Mouse (Mus musculus) lung, embryonic 14.5 days (tissue): ENCODE measurements at regions not wholly inside any gene's neighbourhood (a gene's known extent, or its start where the extent isn't known, plus 50 kb on each side); places are given as distances from the start of the nearest gene placed in this dataset.

Source experiments
- ATAC-seq: fragments of 200-750 bp; cut with Nextera tagmentation; 2 replicates; pipeline ENCODE4 v1.8.0; 2017; ENCODE audit warnings: mild to moderate bottlenecking, moderate TSS enrichment, moderate library complexity; ENCODE audit not compliant: insufficient read depth
- DNase-seq: peaks from one replicate; pipeline ENCODE4 v3.0.0-alpha.2; 2015
- H3K27ac ChIP-seq: fragments of 300-500 bp; sonication (generic); 2 replicates; pipeline ENCODE4 v1.5.1; 2014; ENCODE audit warnings: low read depth, mild to moderate bottlenecking, moderate library complexity
- H3K27me3 ChIP-seq: fragments of 300-500 bp; sonication (generic); 2 replicates; pipeline ENCODE4 v1.6.1; 2014; ENCODE audit warnings: low read length, control low read depth; ENCODE audit not compliant: insufficient read depth
- H3K36me3 ChIP-seq: fragments of 300-500 bp; sonication (generic); 2 replicates; pipeline ENCODE4 v1.6.1; 2014; ENCODE audit warnings: control low read depth; ENCODE audit not compliant: insufficient read depth
- H3K4me1 ChIP-seq: fragments of 300-500 bp; sonication (generic); 2 replicates; pipeline ENCODE4 v1.6.1; 2014; ENCODE audit warnings: antibody characterized with exemption, control low read depth; ENCODE audit not compliant: insufficient read depth
- H3K4me2 ChIP-seq: fragments of 300-500 bp; sonication (generic); 2 replicates; pipeline ENCODE4 v1.6.1; 2014; ENCODE audit warnings: mild to moderate bottlenecking
- H3K4me3 ChIP-seq: fragments of 300-500 bp; sonication (generic); 2 replicates; pipeline ENCODE4 v1.5.1; 2014; ENCODE audit warnings: low read depth, low read length
- H3K9ac ChIP-seq: fragments of 300-500 bp; sonication (generic); 2 replicates; pipeline ENCODE4 v1.6.1; 2014
- H3K9me3 ChIP-seq: fragments of 300-500 bp; sonication (generic); 2 replicates; pipeline ENCODE4 v1.6.1; 2016; ENCODE audit warnings: low read depth, low read length, control low read depth
- CTCF ChIP-seq: IDR thresholded peaks from 2 replicates; pipeline ENCODE4 v1.5.1; 2016; ENCODE audit warnings: antibody characterized with exemption, low read depth
- WGBS: fragments of 180-500 bp; shearing (Covaris S2); extraction: QIAGEN DNeasy Blood & Tissue Kit; methylation state at CpG from one replicate; pipeline ENCODE4 v1.1.7; 2014; 5-methylcytosine and 5-hydroxymethylcytosine counted together

- H3K9ac ChIP-seq = no peak overlapping the region
- H3K9me3 ChIP-seq = no peaks in the 10 kb centered on the region
- no peaks in the 10 kb centered on the region for H3K27me3 ChIP-seq
- 73% methylated on average over 4 of the region's 4 CpGs for WGBS
- H3K4me2 ChIP-seq = no peak overlapping the region
- TF ChIP-seq CTCF = no peak
- no peak overlapping the region for H3K27ac ChIP-seq
- H3K4me3 ChIP-seq = no peak overlapping the region
- ATAC-seq = no peak
- DNase-seq = no peak
- no peaks in the 10 kb centered on the region for H3K4me1 ChIP-seq
- no peaks in the 10 kb centered on the region for H3K36me3 ChIP-seq
Observed at GRCm38 (mm10) chr5:58822704-58823103, 1104.9 kb downstream of the Pcdh7 start.

- ATAC-seq = no peak
- DNase-seq = peak; percentile 60
- Histone ChIP-seq H3K4me3 (no peak overlapping the region), H3K9ac (no peak overlapping the region), H3K9me3 (no peaks in the 10 kb centered on the region), H3K4me1 (no peaks in the 10 kb centered on the region), H3K36me3 (no peaks in the 10 kb centered on the region), H3K27ac (no peak overlapping the region), H3K27me3 (no peaks in the 10 kb centered on the region), H3K4me2 (no peak overlapping the region)
- peak; percentile 56 for TF ChIP-seq CTCF
- WGBS = 44% methylated on average over 3 of the region's 3 CpGs
Observed at GRCm38 (mm10) chr5:58825970-58826369, 1108.2 kb downstream of the Pcdh7 start.

GRCm38 (mm10) chr5:58847001-58847400 lies 1129.2 kb downstream of the Pcdh7 start:
- TF ChIP-seq CTCF = no peak
- Histone ChIP-seq H3K9ac (no peak overlapping the region), H3K27me3 (no peaks in the 10 kb centered on the region), H3K4me2 (no peak overlapping the region), H3K36me3 (no peaks in the 10 kb centered on the region), H3K4me3 (no peak overlapping the region), H3K27ac (no peak overlapping the region), H3K9me3 (no peaks in the 10 kb centered on the region), H3K4me1 (no peaks in the 10 kb centered on the region)
- ATAC-seq = no peak
- DNase-seq = no peak

- no peak for ATAC-seq
- Histone ChIP-seq H3K9ac (no peak overlapping the region), H3K36me3 (no peaks in the 10 kb centered on the region), H3K4me1 (no peaks in the 10 kb centered on the region), H3K4me2 (no peak overlapping the region), H3K9me3 (no peaks in the 10 kb centered on the region), H3K27ac (no peak overlapping the region), H3K4me3 (no peak overlapping the region), H3K27me3 (no peaks in the 10 kb centered on the region)
- no peak for TF ChIP-seq CTCF
- no peak for DNase-seq
- WGBS = 70% methylated on average over 2 of the region's 2 CpGs
Observed at GRCm38 (mm10) chr5:58858016-58858415, 1140.2 kb downstream of the Pcdh7 start.

- no peak for ATAC-seq
- TF ChIP-seq CTCF = no peak
- H3K4me3 ChIP-seq = no peak overlapping the region
- no peak overlapping the region for H3K9ac ChIP-seq
- 74% methylated on average over 3 of the region's 3 CpGs for WGBS
- no peak overlapping the region for H3K4me2 ChIP-seq
- no peak overlapping the region for H3K27ac ChIP-seq
- H3K36me3 ChIP-seq = no peaks in the 10 kb centered on the region
- no peaks in the 10 kb centered on the region for H3K27me3 ChIP-seq
- no peaks in the 10 kb centered on the region for H3K9me3 ChIP-seq
- DNase-seq = no peak
- H3K4me1 ChIP-seq = no peaks in the 10 kb centered on the region
Observed at GRCm38 (mm10) chr5:58893493-58893892, 1175.7 kb downstream of the Pcdh7 start.

- no peak overlapping the region for H3K4me3 ChIP-seq
- H3K36me3 ChIP-seq = no peaks in the 10 kb centered on the region
- DNase-seq = no peak
- 72% methylated on average over 1 of the region's 1 CpGs for WGBS
- no peak for TF ChIP-seq CTCF
- no peaks in the 10 kb centered on the region for H3K27me3 ChIP-seq
- no peak overlapping the region for H3K4me2 ChIP-seq
- H3K4me1 ChIP-seq = no peaks in the 10 kb centered on the region
- ATAC-seq = no peak
- no peaks in the 10 kb centered on the region for H3K9me3 ChIP-seq
- no peak overlapping the region for H3K27ac ChIP-seq
- H3K9ac ChIP-seq = no peak overlapping the region
Observed at GRCm38 (mm10) chr5:58941436-58941835, 1223.7 kb downstream of the Pcdh7 start.

- 61% methylated on average over 2 of the region's 2 CpGs for WGBS
- no peak for ATAC-seq
Observed at GRCm38 (mm10) chr5:58975268-58975667, 1257.5 kb downstream of the Pcdh7 start.

GRCm38 (mm10) chr5:58987754-58988153 lies 1270.0 kb downstream of the Pcdh7 start:
- H3K9ac ChIP-seq = no peak overlapping the region
- no peak overlapping the region for H3K4me3 ChIP-seq
- H3K36me3 ChIP-seq = no peaks in the 10 kb centered on the region
- no peaks in the 10 kb centered on the region for H3K4me1 ChIP-seq
- no peaks in the 10 kb centered on the region for H3K9me3 ChIP-seq
- H3K4me2 ChIP-seq = no peak overlapping the region
- no peak for DNase-seq
- H3K27ac ChIP-seq = no peak overlapping the region
- 90% methylated on average over 1 of the region's 1 CpGs for WGBS
- no peak for ATAC-seq
- TF ChIP-seq CTCF = no peak
- no peaks in the 10 kb centered on the region for H3K27me3 ChIP-seq

More at GRCm38 (mm10) chr5:58975268-58975667, 1257.5 kb downstream of the Pcdh7 start:
- Histone ChIP-seq H3K27me3 (no peaks in the 10 kb centered on the region), H3K9me3 (no peaks in the 10 kb centered on the region), H3K9ac (no peak overlapping the region), H3K4me3 (no peak overlapping the region), H3K36me3 (no peaks in the 10 kb centered on the region), H3K4me1 (no peaks in the 10 kb centered on the region), H3K27ac (no peak overlapping the region), H3K4me2 (no peak overlapping the region)
- DNase-seq = no peak
- no peak for TF ChIP-seq CTCF
